Mouse (Mus musculus) forebrain, embryonic 15.5 days (tissue): ENCODE data around the gene Rfpl4b. TPM values are rescaled to one million over a fixed set of nuclear protein-coding genes. Genes with fewer than 3 reads are reported as not detected.
"Not testable (repeated sequence)": the region's sequence is repeated elsewhere in the genome, so short reads cannot be mapped to it uniquely, and the experiment has no call there.

Source experiments
- ATAC-seq: fragments of 200-750 bp; cut with Nextera tagmentation; replicated peaks from 2 replicates; pipeline ENCODE4 v1.8.0; 2017; ENCODE audit warnings: mild to moderate bottlenecking, moderate TSS enrichment, moderate library complexity
- H3K27ac ChIP-seq: fragments of 300-500 bp; sonication (generic); replicated peaks from 2 replicates; pipeline ENCODE4 v1.5.1; 2015; ENCODE audit warnings: mild to moderate bottlenecking, inconsistent platforms
- H3K27me3 ChIP-seq: fragments of 300-500 bp; sonication (generic); 2 replicates; pipeline ENCODE4 v1.6.1; 2015; ENCODE audit warnings: inconsistent platforms
- H3K36me3 ChIP-seq: fragments of 300-500 bp; sonication (generic); 2 replicates; pipeline ENCODE4 v1.6.1; 2015; ENCODE audit warnings: mild to moderate bottlenecking, inconsistent platforms
- H3K4me1 ChIP-seq: fragments of 300-500 bp; sonication (generic); 2 replicates; pipeline ENCODE4 v1.6.1; 2015; ENCODE audit warnings: inconsistent platforms
- H3K4me2 ChIP-seq: fragments of 300-500 bp; sonication (generic); replicated peaks from 2 replicates; pipeline ENCODE4 v1.6.1; 2015; ENCODE audit warnings: mild to moderate bottlenecking, inconsistent platforms
- H3K4me3 ChIP-seq: fragments of 300-500 bp; sonication (generic); 2 replicates; pipeline ENCODE4 v1.5.1; 2015; ENCODE audit warnings: mild to moderate bottlenecking, inconsistent platforms
- H3K9ac ChIP-seq: fragments of 300-500 bp; sonication (generic); replicated peaks from 2 replicates; pipeline ENCODE4 v1.6.1; 2015; ENCODE audit warnings: mild to moderate bottlenecking, inconsistent platforms
- H3K9me3 ChIP-seq: fragments of 300-500 bp; sonication (generic); 2 replicates; pipeline ENCODE4 v1.6.1; 2016; ENCODE audit warnings: inconsistent platforms
- WGBS: fragments of 180-500 bp; shearing (Covaris S2); methylation state at CpG from one replicate; pipeline ENCODE4 v1.1.7; 2015; ENCODE audit warnings: mixed read lengths; 5-methylcytosine and 5-hydroxymethylcytosine counted together
- polyA plus RNA-seq: library from polyadenylated mRNA; unstranded; fragments of >200 nt; fragmentation: Nextera tagmentation; extraction: Ambion mirVana; gene quantifications from 2 replicates; pipeline ENCODE4 v1.2.1, GENCODE M21; 2015

Rfpl4b gene
- not detected in 2 replicates for polyA plus RNA-seq

DNA sequence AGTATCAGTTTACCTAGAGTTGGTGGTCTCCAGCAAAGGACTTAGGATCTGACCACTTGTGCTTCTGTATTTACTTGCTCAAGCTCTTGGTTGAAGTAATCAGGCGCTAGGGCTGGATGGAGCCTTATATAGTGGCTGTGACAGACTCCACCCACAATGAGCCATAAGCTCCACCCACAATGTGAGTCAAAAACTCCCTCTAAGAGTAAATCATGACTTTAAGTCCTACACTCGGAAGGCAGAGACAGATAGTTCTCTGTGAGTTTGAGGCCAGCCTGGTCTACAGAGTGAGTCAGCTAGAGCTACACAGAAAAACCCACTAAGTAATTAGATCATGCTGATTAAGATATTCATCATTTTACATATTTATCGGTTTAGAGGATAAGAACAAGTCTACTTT lies at the start of gene Rfpl4b:
Rfpl4b (minus strand) TSS at position 101 of the 400 bp plus-strand sequence.
- Histone ChIP-seq H3K36me3 (no peaks in the 10 kb centered on the region), H3K4me1 (no peaks in the 10 kb centered on the region), H3K4me2 (no peak within 1 kb of the TSS), H3K9ac (no peak within 1 kb of the TSS), H3K9me3 (no peaks in the 10 kb centered on the region), H3K27me3 (no peaks in the 10 kb centered on the region), H3K27ac (no peak within 1 kb of the TSS), H3K4me3 (no peak within 1 kb of the TSS)
- WGBS, result 95% methylated on average over 3 of the region's 3 CpGs
- no peak for ATAC-seq

DNA sequence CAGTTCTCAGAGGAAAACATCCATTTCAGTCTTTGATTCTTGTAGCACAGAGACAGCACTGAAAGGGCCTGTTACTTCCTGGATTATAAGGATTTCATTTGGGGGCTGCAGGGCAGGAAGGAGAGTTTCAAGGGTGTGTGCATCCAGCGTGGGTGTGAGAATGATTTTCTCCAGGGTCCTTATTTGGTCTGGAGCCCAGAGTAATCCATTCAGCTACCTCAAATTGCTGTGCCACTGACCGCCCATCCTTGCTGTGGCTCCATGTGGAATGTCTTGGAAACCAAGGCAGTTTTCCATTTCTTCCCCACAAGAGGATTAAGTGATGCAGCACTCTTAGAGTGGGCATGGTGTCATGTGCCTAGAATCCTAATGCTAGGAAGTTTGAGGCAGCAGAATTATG lies 33.6 kb upstream of the Rfpl4b start:
- no peak for ATAC-seq
- H3K27ac ChIP-seq, result no peak overlapping the region
- no peaks in the 10 kb centered on the region for H3K27me3 ChIP-seq
- H3K4me1 ChIP-seq, result no peaks in the 10 kb centered on the region
- H3K36me3 ChIP-seq, result no peaks in the 10 kb centered on the region
- H3K4me3 ChIP-seq, result no peak overlapping the region
- WGBS, result 52% methylated on average over 2 of the region's 2 CpGs
- H3K9me3 ChIP-seq, result no peaks in the 10 kb centered on the region
- no peak overlapping the region for H3K4me2 ChIP-seq
- no peak overlapping the region for H3K9ac ChIP-seq

DNA sequence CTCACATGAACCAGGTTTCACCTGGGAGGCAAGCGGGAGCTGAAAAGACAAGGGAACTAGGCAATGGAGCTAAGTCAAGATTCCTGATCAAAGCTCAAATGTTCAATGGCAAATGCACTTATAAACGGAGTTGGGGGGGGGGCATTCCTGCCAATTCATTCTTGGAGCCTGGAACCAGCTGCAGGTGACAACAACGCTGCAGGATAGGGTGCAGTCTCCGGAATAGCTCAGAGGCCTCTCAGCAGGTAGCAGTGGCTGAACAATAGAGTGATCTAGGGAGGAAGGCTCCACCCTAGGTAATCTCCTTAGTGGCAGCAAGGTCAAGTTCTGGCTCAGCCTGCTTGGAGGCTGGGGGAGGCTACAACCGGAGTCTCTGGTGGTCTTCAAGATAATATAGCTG lies 28.4 kb upstream of the Rfpl4b start:
- not testable (repeated sequence) for H3K9me3 ChIP-seq, ATAC-seq, H3K27ac ChIP-seq, H3K36me3 ChIP-seq, H3K4me2 ChIP-seq, H3K9ac ChIP-seq, H3K27me3 ChIP-seq, H3K4me1 ChIP-seq, H3K4me3 ChIP-seq
- 43% methylated on average over 5 of the region's 5 CpGs for WGBS

DNA sequence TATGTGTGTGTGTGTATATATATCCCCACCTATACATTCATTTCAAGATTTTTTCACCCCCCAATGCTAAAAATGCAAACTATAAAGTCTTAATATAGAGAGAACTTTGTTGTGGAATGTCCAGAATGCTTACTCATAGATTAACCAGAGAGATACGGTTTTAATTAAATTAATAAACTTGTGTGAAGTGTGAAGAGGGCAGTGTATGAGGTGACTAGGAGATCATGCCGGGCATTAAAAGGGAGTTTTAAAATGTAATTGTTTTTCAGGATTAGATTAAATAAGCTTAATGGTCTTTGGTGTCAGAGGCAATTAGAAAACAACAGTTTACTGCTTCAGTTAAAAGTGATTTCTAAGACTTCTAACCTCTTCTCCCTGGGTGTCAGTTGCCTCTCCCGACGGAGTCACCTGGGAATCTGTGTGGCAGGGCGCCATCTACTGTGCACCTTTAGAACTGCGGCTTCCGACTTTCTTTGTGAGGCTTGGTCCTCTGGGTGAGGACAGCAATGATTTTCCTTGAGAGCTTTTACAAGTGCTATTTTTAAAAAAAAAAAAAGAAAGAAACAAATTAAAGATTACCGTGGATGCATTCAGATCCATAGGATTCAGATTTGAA lies 27.4 kb upstream of the Rfpl4b start:
- H3K27ac ChIP-seq, result no peak overlapping the region
- no peaks in the 10 kb centered on the region for H3K4me1 ChIP-seq
- 13% methylated on average over 8 of the region's 8 CpGs for WGBS
- H3K4me2 ChIP-seq, result no peak overlapping the region
- H3K9ac ChIP-seq, result no peak overlapping the region
- no peak overlapping the region for H3K4me3 ChIP-seq
- no peaks in the 10 kb centered on the region for H3K36me3 ChIP-seq
- no peaks in the 10 kb centered on the region for H3K27me3 ChIP-seq
- H3K9me3 ChIP-seq, result no peaks in the 10 kb centered on the region
- ATAC-seq, result peak; percentile 60

DNA sequence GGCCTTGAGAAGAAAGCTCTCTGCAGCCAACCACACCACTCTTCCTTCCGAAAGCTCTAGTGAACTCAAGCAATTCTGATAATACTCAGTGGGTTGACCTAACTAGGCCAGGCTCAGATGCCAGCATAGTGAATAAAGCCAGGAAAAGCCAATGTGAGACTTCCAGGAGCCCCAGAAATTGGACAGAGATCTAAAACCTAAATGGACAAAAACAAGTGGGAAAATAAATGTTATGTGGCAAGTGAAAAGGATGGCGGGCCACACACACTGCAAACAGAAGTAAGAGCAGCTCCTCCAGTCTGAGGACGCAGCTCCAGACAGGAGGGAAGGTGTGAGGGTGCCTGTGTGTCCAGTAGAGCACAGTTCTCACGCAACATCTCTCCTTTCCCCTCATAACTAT lies 26.7 kb upstream of the Rfpl4b start:
- ATAC-seq, result no peak
- H3K36me3 ChIP-seq, result no peaks in the 10 kb centered on the region
- H3K9me3 ChIP-seq, result no peaks in the 10 kb centered on the region
- no peak overlapping the region for H3K9ac ChIP-seq
- H3K4me3 ChIP-seq, result no peak overlapping the region
- H3K27ac ChIP-seq, result no peak overlapping the region
- no peaks in the 10 kb centered on the region for H3K27me3 ChIP-seq
- 88% methylated on average over 4 of the region's 4 CpGs for WGBS
- no peak overlapping the region for H3K4me2 ChIP-seq
- H3K4me1 ChIP-seq, result no peaks in the 10 kb centered on the region

DNA sequence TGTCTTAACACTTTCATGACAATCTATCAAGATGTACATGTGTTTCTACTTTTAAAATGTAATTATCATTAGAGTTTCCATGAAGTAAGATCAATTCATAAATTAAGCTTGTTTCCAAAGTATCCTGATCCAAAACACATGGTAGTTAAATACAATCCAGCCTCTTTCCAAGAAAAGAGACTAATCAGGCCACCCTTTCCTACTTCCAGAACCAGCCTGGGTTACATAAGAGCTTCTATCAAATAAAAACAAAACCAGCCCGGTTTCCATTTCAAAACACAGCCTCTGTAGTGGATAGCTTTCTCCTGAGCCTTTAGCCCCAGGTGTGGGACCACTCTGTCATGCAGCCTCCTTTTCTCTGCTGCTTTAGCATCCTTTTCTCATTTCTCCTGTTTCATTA lies 2.2 kb upstream of the Rfpl4b start:
- Histone ChIP-seq H3K4me2 (no peak overlapping the region), H3K27ac (no peak overlapping the region), H3K4me1 (no peaks in the 10 kb centered on the region), H3K36me3 (no peaks in the 10 kb centered on the region), H3K4me3 (no peak overlapping the region), H3K9ac (no peak overlapping the region), H3K9me3 (no peaks in the 10 kb centered on the region), H3K27me3 (no peaks in the 10 kb centered on the region)
- no peak for ATAC-seq
- WGBS, result 63% methylated on average over 1 of the region's 1 CpGs

DNA sequence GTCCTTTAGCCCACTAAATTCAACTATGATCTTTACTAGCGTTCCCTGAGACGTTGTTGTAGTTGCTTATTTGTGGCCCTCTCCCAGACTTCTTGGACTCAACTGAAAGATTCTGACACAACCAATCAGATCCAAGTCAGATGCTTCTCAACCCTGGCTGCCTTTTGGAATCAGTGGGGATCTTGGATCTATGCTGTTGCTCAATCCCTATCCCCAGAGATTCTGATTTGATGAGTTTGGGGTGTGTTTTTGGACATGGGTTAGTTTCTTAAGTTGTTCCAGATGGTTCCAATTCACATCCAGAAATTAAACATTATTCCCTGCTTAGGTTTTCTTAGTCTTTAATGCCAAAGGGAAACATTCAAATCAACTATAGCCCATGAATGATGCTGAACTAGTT lies 15.5 kb downstream of the Rfpl4b start:
- H3K36me3 ChIP-seq, result no peaks in the 10 kb centered on the region
- 81% methylated on average over 2 of the region's 2 CpGs for WGBS
- no peaks in the 10 kb centered on the region for H3K4me1 ChIP-seq
- no peaks in the 10 kb centered on the region for H3K27me3 ChIP-seq
- no peak for ATAC-seq
- no peak overlapping the region for H3K4me2 ChIP-seq
- H3K9ac ChIP-seq, result no peak overlapping the region
- H3K9me3 ChIP-seq, result no peaks in the 10 kb centered on the region
- H3K4me3 ChIP-seq, result no peak overlapping the region
- no peak overlapping the region for H3K27ac ChIP-seq

DNA sequence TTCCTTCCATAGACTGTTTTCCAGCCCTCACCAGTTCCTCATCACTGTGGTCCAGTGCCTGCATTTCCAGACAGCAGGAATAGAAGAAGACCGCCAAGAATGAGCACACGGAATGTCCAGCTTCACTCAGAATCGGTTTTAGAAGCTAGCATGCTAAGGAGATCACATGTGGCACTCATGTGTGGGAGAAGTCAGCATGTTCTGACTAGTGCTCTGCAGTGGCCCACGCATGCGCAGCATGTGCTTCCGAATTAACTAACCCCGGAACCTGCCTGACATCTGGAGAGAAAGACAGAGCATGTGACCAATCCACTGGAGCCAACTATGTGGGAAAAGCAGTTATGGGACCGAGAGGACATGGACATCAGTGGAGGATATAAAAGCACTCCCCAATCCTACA lies 17.5 kb downstream of the Rfpl4b start:
- H3K4me3 ChIP-seq, result no peak overlapping the region
- H3K9ac ChIP-seq, result no peak overlapping the region
- no peaks in the 10 kb centered on the region for H3K4me1 ChIP-seq
- WGBS, result 95% methylated on average over 8 of the region's 8 CpGs
- no peak for ATAC-seq
- H3K27me3 ChIP-seq, result no peaks in the 10 kb centered on the region
- no peaks in the 10 kb centered on the region for H3K36me3 ChIP-seq
- H3K27ac ChIP-seq, result no peak overlapping the region
- no peaks in the 10 kb centered on the region for H3K9me3 ChIP-seq
- no peak overlapping the region for H3K4me2 ChIP-seq

DNA sequence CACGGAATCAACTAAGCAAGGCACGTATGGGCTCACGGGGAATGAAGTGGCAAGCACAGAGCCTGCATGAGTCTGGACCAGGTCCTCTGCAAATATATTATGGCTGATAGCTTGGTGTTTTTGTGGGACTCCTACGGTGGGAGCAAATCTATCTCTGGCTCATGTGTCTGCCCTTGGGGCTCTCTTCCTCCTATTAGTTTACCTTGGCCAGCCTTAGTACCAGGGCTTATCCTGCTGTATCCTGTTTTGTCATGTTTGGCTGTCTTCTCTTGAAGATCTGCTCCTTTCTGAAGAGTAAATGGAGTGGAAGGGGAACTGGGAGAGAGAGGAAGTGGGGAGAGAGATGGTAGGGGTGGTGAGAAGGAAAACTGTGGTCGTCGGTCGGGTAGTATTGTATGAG lies 18.3 kb downstream of the Rfpl4b start:
- Histone ChIP-seq H3K4me2 (no peak overlapping the region), H3K9me3 (no peaks in the 10 kb centered on the region), H3K36me3 (no peaks in the 10 kb centered on the region), H3K9ac (no peak overlapping the region), H3K27me3 (no peaks in the 10 kb centered on the region), H3K4me1 (no peaks in the 10 kb centered on the region), H3K4me3 (no peak overlapping the region), H3K27ac (no peak overlapping the region)
- ATAC-seq, result no peak
- 95% methylated on average over 7 of the region's 7 CpGs for WGBS

DNA sequence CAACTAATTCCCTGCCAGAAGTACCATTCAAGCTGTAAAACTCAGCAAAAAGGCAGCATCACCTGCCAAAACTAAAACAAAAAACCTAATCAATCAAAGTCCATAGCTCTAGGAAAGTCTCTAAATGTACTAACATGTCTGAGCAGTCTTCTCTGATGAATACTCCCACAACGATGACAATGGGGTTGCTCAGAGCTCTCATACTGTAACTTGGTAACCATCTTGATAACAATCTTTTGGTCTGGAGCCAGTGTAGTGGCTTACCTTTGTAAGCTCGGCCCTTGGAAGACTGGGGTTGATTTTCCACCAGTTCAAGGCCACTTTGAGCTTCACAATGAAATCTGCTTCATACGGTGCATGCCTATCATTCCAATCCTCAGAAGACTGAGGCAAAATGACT lies 33.0 kb downstream of the Rfpl4b start:
- H3K27me3 ChIP-seq, result no peaks in the 10 kb centered on the region
- H3K9me3 ChIP-seq, result no peaks in the 10 kb centered on the region
- H3K4me2 ChIP-seq, result no peak overlapping the region
- no peak overlapping the region for H3K9ac ChIP-seq
- WGBS, result 85% methylated on average over 3 of the region's 3 CpGs
- H3K4me3 ChIP-seq, result no peak overlapping the region
- H3K27ac ChIP-seq, result no peak overlapping the region
- no peak for ATAC-seq
- H3K36me3 ChIP-seq, result no peaks in the 10 kb centered on the region
- no peaks in the 10 kb centered on the region for H3K4me1 ChIP-seq

Other genes starting within 250 kb of the Rfpl4b start
- gene Lama4, start 143.7 kb upstream of the Rfpl4b start, polyA plus RNA-seq, result 13.2 and 14.2 TPM in 2 replicates